Mouse (Mus musculus): ENCODE results near the gene Ccin.

Ccin gene

GRCm38 (mm10) chr4:44011799-44012198, 28.5 kb downstream of the Ccin start:
- in situ Hi-C loops (cut with MboI; ENCODE audit: low sequenced_read_pairs), result no loop called here

- in situ Hi-C loops (cut with MboI; ENCODE audit: low sequenced_read_pairs), result no loop called here
Measured at GRCm38 (mm10) chr4:44012376-44013367, 29.4 kb downstream of the Ccin start.

GRCm38 (mm10) chr4:44013391-44014070, 30.2 kb downstream of the Ccin start:
- in situ Hi-C loops (cut with MboI; ENCODE audit: low sequenced_read_pairs), result no loop called here

- in situ Hi-C loops (cut with MboI; ENCODE audit: low sequenced_read_pairs), result no loop called here
Measured at GRCm38 (mm10) chr4:44016071-44016470, 32.8 kb downstream of the Ccin start.

GRCm38 (mm10) chr4:44016791-44017190, 33.5 kb downstream of the Ccin start:
- in situ Hi-C loops (cut with MboI; ENCODE audit: low sequenced_read_pairs), result no loop called here

GRCm38 (mm10) chr4:44022323-44022722, 39.0 kb downstream of the Ccin start:
- in situ Hi-C loops (cut with MboI; ENCODE audit: low sequenced_read_pairs), result no loop called here

- in situ Hi-C loops (cut with MboI; ENCODE audit: low sequenced_read_pairs), result no loop called here
Measured at GRCm38 (mm10) chr4:44022766-44023165, 39.5 kb downstream of the Ccin start.

- in situ Hi-C loops (cut with MboI; ENCODE audit: low sequenced_read_pairs), result no loop called here
Measured at GRCm38 (mm10) chr4:44023681-44024080, 40.4 kb downstream of the Ccin start.

- in situ Hi-C loops (cut with MboI; ENCODE audit: low sequenced_read_pairs), result no loop called here
Measured at GRCm38 (mm10) chr4:44024241-44024640, 41.0 kb downstream of the Ccin start.

GRCm38 (mm10) chr4:44025570-44025969, 42.3 kb downstream of the Ccin start:
- in situ Hi-C loops (cut with MboI; ENCODE audit: low sequenced_read_pairs), result no loop called here

GRCm38 (mm10) chr4:44028303-44029135, 45.2 kb downstream of the Ccin start:
- in situ Hi-C loops (cut with MboI; ENCODE audit: low sequenced_read_pairs), result no loop called here

GRCm38 (mm10) chr4:44029661-44030066, 46.4 kb downstream of the Ccin start:
- in situ Hi-C loops (cut with MboI; ENCODE audit: low sequenced_read_pairs), result no loop called here

GRCm38 (mm10) chr4:44031521-44031920, 48.2 kb downstream of the Ccin start:
- in situ Hi-C loops (cut with MboI; ENCODE audit: low sequenced_read_pairs), result no loop called here

All from CH12F3 (cell line).